Mouse (Mus musculus): ENCODE data around the gene 1700057G04Rik.

DNA sequence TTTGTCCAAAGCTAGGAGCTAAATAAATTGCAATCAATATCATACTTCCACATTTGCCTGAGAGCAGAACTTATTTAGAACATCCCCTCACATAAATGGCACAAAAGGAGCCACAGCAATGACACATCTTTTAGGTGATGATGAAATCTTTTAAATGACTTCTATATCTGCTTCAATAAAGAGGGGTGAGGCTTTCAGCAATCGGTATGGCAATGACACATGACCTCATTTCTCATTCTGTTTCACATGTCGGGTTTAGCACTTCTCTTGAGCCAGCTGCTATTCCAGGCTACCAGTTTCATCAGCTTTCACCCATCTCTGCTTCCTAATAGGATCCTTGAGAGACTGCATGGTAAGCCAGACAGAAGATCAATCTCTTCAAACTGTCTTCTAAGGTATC, 54.3 kb downstream of the 1700057G04Rik start:
- TF ChIP-seq POLR2A (IDR thresholded peaks at IDR 0.05; ENCODE audit: extremely low read depth, insufficient read depth, low read length) (no peak), CTCF (IDR thresholded peaks at IDR 0.05; ENCODE audit: low read depth, low read length) (no peak)

Measured in liver, adult 2 months (tissue).